Mouse (Mus musculus) midbrain, postnatal 0 days (tissue): ENCODE measurements around the gene Triap1. TPM values are rescaled to one million over a fixed set of nuclear protein-coding genes. Genes with fewer than 3 reads are reported as not detected.

ENCODE experiments used
- ATAC-seq: fragments of 200-750 bp; cut with Nextera tagmentation; 2 replicates; pipeline ENCODE4 v1.8.0; 2017; ENCODE audit warnings: moderate number of reproducible peaks, mild to moderate bottlenecking, moderate TSS enrichment, moderate library complexity; ENCODE audit not compliant: low FRiP score
- DNase-seq: peaks from one replicate; pipeline ENCODE4 v3.0.0-alpha.2; 2015; ENCODE audit warnings: low spot score
- H3K27ac ChIP-seq: fragments of 300-500 bp; sonication (generic); 2 replicates; pipeline ENCODE4 v1.5.1; 2014; ENCODE audit warnings: low read depth, mild to moderate bottlenecking, low read length, mixed read lengths
- H3K27me3 ChIP-seq: fragments of 300-500 bp; sonication (generic); 2 replicates; pipeline ENCODE4 v1.6.1; 2014; ENCODE audit warnings: low read length, control low read depth, mixed read lengths; ENCODE audit not compliant: insufficient read depth
- H3K36me3 ChIP-seq: fragments of 300-500 bp; sonication (generic); 2 replicates; pipeline ENCODE4 v1.6.1; 2014; ENCODE audit warnings: low read length, control low read depth, mixed read lengths; ENCODE audit not compliant: insufficient read depth
- H3K4me1 ChIP-seq: fragments of 300-500 bp; sonication (generic); 2 replicates; pipeline ENCODE4 v1.6.1; 2014; ENCODE audit warnings: mild to moderate bottlenecking, control low read depth, antibody characterized with exemption, low read length, mixed read lengths; ENCODE audit not compliant: insufficient read depth
- H3K4me2 ChIP-seq: fragments of 300-500 bp; sonication (generic); 2 replicates; pipeline ENCODE4 v1.6.1; 2014; ENCODE audit warnings: low read depth, mild to moderate bottlenecking, low read length, mixed read lengths; ENCODE audit not compliant: poor library complexity, severe bottlenecking
- H3K4me3 ChIP-seq: fragments of 300-500 bp; sonication (generic); 2 replicates; pipeline ENCODE4 v1.5.1; 2014; ENCODE audit warnings: low read depth, mild to moderate bottlenecking, low read length, moderate library complexity
- H3K9ac ChIP-seq: fragments of 300-500 bp; sonication (generic); replicated peaks from 2 replicates; pipeline ENCODE4 v1.6.1; 2014; ENCODE audit warnings: mild to moderate bottlenecking, low read length, moderate library complexity, mixed read lengths; ENCODE audit not compliant: poor library complexity, severe bottlenecking
- H3K9me3 ChIP-seq: fragments of 300-500 bp; sonication (generic); 2 replicates; pipeline ENCODE4 v1.6.1; 2016; ENCODE audit warnings: low read length, control low read depth
- CTCF ChIP-seq: IDR thresholded peaks from 2 replicates; pipeline ENCODE4 v1.5.1; 2016; ENCODE audit warnings: antibody characterized with exemption, mild to moderate bottlenecking
- WGBS: fragments of 180-500 bp; shearing (Covaris S2); extraction: QIAGEN DNeasy Blood & Tissue Kit; methylation state at CpG from one replicate; pipeline ENCODE4 v1.1.7; 2014; 5-methylcytosine and 5-hydroxymethylcytosine counted together
- polyA plus RNA-seq: library from polyadenylated mRNA; unstranded; fragments of >200 nt; fragmentation: Nextera tagmentation; extraction: Ambion mirVana; gene quantifications from 2 replicates; pipeline ENCODE4 v1.2.1, GENCODE M21; 2015
- total RNA-seq: library from RNA; depleted of rRNA; stranded (reverse); fragments of >200 nt; gene quantifications from 2 replicates; pipeline ENCODE4 v1.2.3, GENCODE M21; 2014; rRNA removed

The Triap1 gene
- total RNA-seq, result 10.7 and 16.9 TPM in 2 replicates
- 53.8 and 54.5 TPM in 2 replicates for polyA plus RNA-seq

- DNase-seq (peak; percentile 92), ATAC-seq (peak; percentile 92)
- no peaks in the 10 kb centered on the region for H3K9me3 ChIP-seq
- H3K27ac ChIP-seq, result peak within 1 kb of the TSS; percentile 81
- peak within 1 kb of the TSS; percentile 90 for H3K9ac ChIP-seq
- peaks cover 32% of the 10 kb centered on the region for H3K36me3 ChIP-seq
- peaks cover 5% of the 10 kb centered on the region for H3K4me1 ChIP-seq
- under 1% methylated on average over 62 of the region's 62 CpGs for WGBS
- H3K27me3 ChIP-seq, result no peaks in the 10 kb centered on the region
- TF ChIP-seq CTCF, result peak; percentile 42
- peak within 1 kb of the TSS; percentile 90 for H3K4me3 ChIP-seq
- peak within 1 kb of the TSS; percentile 69 for H3K4me2 ChIP-seq
These were observed at the start of gene Triap1, which contains the start of gene Gatc for GRCm38 (mm10) chr5:115340577-115341313. Gene Triap1 (plus strand): TSS chr5:115341225. Gene Gatc (minus strand): TSS chr5:115341178.

GRCm38 (mm10) chr5:115294173-115294572, 46.9 kb upstream of the Triap1 start:
- no peaks in the 10 kb centered on the region for H3K9me3 ChIP-seq
- peak; percentile 49 for TF ChIP-seq CTCF
- H3K4me3 ChIP-seq, result no peak overlapping the region
- no peak for DNase-seq
- H3K9ac ChIP-seq, result no peak overlapping the region
- ATAC-seq, result no peak
- no peak overlapping the region for H3K4me2 ChIP-seq
- H3K36me3 ChIP-seq, result peaks cover 42% of the 10 kb centered on the region
- 89% methylated on average over 8 of the region's 8 CpGs for WGBS
- peaks cover 5% of the 10 kb centered on the region; the same call in 1 of the 2 replicates for H3K4me1 ChIP-seq
- no peaks in the 10 kb centered on the region for H3K27me3 ChIP-seq
- H3K27ac ChIP-seq, result no peak overlapping the region

GRCm38 (mm10) chr5:115296347-115296746, 44.7 kb upstream of the Triap1 start:
- TF ChIP-seq CTCF, result no peak
- no peak overlapping the region for H3K4me3 ChIP-seq
- DNase-seq, result no peak
- H3K4me1 ChIP-seq, result peaks cover 8% of the 10 kb centered on the region; the same call in 1 of the 2 replicates
- peaks cover 36% of the 10 kb centered on the region for H3K36me3 ChIP-seq
- no peak overlapping the region for H3K4me2 ChIP-seq
- ATAC-seq, result no peak
- no peaks in the 10 kb centered on the region for H3K9me3 ChIP-seq
- H3K27ac ChIP-seq, result no peak overlapping the region
- H3K9ac ChIP-seq, result no peak overlapping the region
- WGBS, result 85% methylated on average over 10 of the region's 10 CpGs
- H3K27me3 ChIP-seq, result no peaks in the 10 kb centered on the region

GRCm38 (mm10) chr5:115300035-115300744, 40.8 kb upstream of the Triap1 start:
- Histone ChIP-seq H3K4me1 (peaks cover 14% of the 10 kb centered on the region), H3K4me2 (peak overlapping the region; percentile 67), H3K9ac (peak overlapping the region; percentile 72), H3K9me3 (no peaks in the 10 kb centered on the region), H3K27me3 (no peaks in the 10 kb centered on the region), H3K27ac (peak overlapping the region; percentile 82), H3K36me3 (peaks cover 26% of the 10 kb centered on the region), H3K4me3 (peak overlapping the region; percentile 72)
- TF ChIP-seq CTCF, result peak; percentile 58
- WGBS, result under 1% methylated on average over 46 of the region's 46 CpGs
- DNase-seq (peak; percentile 89), ATAC-seq (peak; percentile 66)

GRCm38 (mm10) chr5:115300792-115301614, 40.0 kb upstream of the Triap1 start, which contains the start of gene Dynll1:
Gene Dynll1 (minus strand): TSS chr5:115300999.
- H3K9ac ChIP-seq, result peak within 1 kb of the TSS; percentile 72
- TF ChIP-seq CTCF, result peak; percentile 45
- peak within 1 kb of the TSS; percentile 82 for H3K27ac ChIP-seq
- H3K27me3 ChIP-seq, result no peaks in the 10 kb centered on the region
- H3K4me2 ChIP-seq, result peak within 1 kb of the TSS; percentile 69
- under 1% methylated on average over 59 of the region's 66 CpGs for WGBS
- DNase-seq, result peak; percentile 99
- peak within 1 kb of the TSS; percentile 72 for H3K4me3 ChIP-seq
- peak; percentile 98 for ATAC-seq
- H3K9me3 ChIP-seq, result no peaks in the 10 kb centered on the region
- peaks cover 21% of the 10 kb centered on the region for H3K36me3 ChIP-seq
- H3K4me1 ChIP-seq, result peaks cover 14% of the 10 kb centered on the region
